Mouse (Mus musculus): ENCODE measurements around the gene Unc45b. TPM values are rescaled to one million over a fixed set of nuclear protein-coding genes. Genes with fewer than 3 reads are reported as not detected.

Gene Unc45b
- 1 to 10 TPM; 2.9 to 4.3 TPM for total RNA-seq (2021)
- long read RNA-seq, experiment 1, partial matches to known transcripts = 0 of 1 reads
- long read RNA-seq, experiment 1, other reads (novel, unspliced or antisense) = 1 of 1 reads
- long read RNA-seq, experiment 2, partial matches to known transcripts = 2 of 3 reads
- long read RNA-seq, experiment 2, other reads (novel, unspliced or antisense) = 1 of 3 reads

DNA sequence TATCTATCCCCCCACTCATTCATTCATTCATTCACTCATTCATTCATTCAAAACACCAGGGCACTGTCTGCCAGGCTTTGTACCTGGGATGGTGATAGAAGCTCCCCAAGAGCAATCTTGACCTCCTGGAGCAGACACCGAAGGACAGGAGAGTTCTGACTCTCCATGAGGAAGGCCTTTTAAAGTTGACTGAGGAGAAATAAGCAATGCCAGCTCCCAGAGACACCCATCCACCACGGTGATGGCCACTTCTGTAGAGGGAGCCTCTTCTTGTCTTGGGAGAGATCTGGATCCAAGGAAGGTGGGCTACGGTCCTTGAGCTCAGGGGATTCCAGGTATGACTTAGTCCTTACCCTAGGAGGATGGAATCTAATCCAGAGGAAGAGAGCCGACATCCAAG, at the start of gene Unc45b:
Unc45b (plus strand) TSS at position 301 of the 400 bp plus-strand sequence.
- DNase-seq (ENCODE audit: low spot score in 2 of 2) = no peak
- intact Hi-C loops (cut with DNase I) = no loop called here

- intact Hi-C loops (cut with DNase I) = no loop called here
- DNase-seq (ENCODE audit: low spot score in 2 of 2) = no peak
Observed at GRCm38 (mm10) chr11:82860759-82861158, 49.6 kb upstream of the Unc45b start.

DNA sequence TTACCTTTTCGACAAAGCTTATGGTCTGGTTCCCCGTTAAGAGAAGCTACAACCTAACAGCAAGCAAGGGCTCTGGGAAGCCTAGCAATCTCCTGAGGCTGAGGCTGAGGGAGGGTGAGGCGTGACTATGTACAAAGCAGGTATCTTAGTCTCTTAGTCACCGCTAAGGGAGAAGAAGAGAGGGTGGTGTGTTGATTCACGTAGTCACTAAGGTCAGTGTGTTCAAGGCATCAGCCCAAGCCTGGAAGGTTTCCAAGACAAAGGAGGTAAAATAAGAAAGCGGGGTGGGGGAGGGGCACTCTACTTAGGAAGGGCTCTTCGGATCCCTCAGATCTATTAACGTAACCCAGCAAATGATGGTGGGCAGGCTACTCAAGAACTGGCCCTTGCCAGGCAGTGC, 48.8 kb upstream of the Unc45b start:
- intact Hi-C loops (cut with DNase I) = no loop called here
- DNase-seq (ENCODE audit: low spot score in 2 of 2) = no peak

DNA sequence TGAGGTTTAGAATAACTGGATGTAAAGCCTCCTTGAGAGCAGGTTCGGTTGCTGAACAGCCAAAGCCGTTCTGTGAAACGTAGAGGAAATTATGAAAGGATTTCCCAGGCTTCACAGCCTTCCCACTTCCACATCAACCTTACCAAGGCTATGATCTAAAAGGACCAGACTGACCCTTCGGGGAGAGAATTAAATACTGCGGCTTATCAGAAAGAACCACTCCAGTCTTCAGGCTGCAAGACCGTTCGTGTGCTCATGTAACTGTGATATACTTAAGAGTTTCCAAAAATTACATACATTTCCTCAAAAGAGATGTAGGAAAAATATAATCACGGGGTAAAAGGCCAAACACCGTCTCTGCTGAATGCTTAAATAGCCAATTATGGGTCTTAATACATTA, 47.7 kb upstream of the Unc45b start:
- intact Hi-C loops (cut with DNase I) = no loop called here
- DNase-seq (ENCODE audit: low spot score in 2 of 2) = no peak

GRCm38 (mm10) chr11:82863059-82863458, 47.3 kb upstream of the Unc45b start:
- DNase-seq (ENCODE audit: low spot score in 2 of 2) = no peak
- intact Hi-C loops (cut with DNase I) = no loop called here

DNA sequence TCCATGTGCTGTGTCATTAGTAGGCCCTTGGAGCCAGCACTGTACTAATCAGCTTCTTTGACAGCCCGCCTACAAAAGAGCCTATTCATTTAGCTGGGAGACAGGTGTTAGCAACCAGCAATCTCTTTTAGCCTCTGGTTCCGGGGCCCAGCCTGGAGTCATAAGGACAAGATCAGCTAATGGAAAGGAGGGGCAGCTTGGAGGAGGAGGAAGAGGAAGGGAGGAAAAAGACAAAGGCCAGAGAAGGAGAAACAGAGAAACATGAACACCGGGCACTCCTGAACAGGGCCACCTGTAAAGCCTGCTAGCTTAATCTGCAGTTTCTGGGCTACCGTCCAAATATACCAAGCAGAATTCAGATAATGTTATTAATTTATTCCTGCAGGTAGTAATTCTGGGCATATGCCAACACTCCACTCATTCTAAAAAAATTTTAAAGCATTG, 46.8 kb upstream of the Unc45b start:
- intact Hi-C loops (cut with DNase I) = no loop called here

DNA sequence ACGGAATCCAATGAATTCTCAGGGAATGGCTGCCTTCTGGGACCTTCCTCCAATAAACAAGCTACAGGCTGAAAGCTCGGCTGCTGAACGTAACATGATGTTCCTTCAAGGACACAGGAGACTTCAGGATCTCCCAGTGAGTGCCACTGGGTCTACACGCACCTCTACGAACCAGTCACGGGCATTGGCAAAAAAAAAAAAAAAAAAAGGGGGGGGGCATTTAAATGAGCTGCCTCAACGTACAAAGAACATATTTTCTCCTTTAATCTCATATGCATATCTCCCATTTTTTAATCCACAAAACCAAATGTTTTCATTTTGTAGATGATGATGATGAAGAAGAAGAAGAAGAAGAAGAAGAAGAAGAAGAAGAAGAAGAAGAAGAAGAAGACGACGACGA, 44.4 kb upstream of the Unc45b start:
- DNase-seq (ENCODE audit: low spot score in 2 of 2) = no peak
- intact Hi-C loops (cut with DNase I) = no loop called here

More for the DNA sequence above, 46.8 kb upstream of the Unc45b start:
- DNase-seq (ENCODE audit: low spot score in 2 of 2) = no peak

DNA sequence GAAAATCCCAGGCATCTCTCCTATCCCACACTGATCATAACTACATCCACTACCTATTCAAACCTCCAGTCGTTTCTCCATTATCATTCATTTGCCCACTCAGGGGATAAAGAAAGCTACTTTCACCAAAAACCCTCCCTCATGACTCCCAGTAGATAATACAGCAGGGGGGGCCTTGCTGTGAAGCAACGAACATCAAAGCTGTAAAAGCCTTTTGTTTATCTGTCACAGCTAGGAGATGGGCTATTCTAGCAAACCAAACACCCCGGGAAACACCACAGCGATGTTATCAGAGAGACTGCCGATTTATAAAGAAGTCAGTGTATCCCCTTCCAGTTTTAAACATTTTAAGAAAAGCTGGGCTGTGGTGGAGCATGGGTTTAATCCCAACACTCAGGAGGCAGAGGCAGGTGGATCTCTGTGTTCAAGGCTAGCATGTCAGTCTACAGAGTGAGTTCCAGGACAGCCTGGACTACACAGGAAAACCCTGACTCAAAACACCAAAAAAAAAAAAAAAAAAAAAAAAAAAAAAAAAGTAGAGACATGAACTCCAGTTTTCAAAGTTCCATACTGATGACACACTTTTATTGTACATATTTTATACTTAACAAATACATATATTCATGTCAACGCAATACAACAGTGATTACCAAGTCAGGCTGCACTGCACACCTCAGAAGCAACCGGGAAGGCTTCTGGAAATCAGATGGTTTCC, 43.3 kb upstream of the Unc45b start:
- intact Hi-C loops (cut with DNase I) = no loop called here
- no peak for DNase-seq (ENCODE audit: low spot score in 2 of 2)

DNA sequence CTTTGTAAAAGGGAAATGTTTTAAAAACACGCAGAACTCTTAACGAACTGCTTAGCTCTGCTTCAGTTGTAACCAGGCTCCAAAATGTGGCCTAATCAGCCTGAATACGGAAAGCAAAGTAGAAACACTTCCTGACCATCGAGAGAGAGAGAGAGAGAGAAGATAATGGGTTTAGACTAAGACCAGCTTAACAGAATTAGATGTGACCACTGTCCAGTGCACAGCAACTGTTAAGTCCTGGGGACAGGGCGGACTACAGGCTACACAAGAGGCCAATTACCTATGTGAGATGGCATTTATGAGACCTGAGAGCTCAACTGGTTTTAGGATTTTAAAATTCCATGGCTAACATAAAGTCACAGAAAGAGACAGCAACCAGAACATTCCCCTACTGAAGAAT, 42.4 kb upstream of the Unc45b start:
- DNase-seq (ENCODE audit: low spot score in 2 of 2) = no peak
- intact Hi-C loops (cut with DNase I) = no loop called here

- no peak for DNase-seq (ENCODE audit: low spot score in 2 of 2)
- intact Hi-C loops (cut with DNase I) = no loop called here
Observed at GRCm38 (mm10) chr11:82869506-82870172, 40.7 kb upstream of the Unc45b start.

GRCm38 (mm10) chr11:82870173-82871030, 39.9 kb upstream of the Unc45b start:
- DNase-seq (ENCODE audit: low spot score in 2 of 2) = peak; percentile 23 to 51
- intact Hi-C loops (cut with DNase I) = no loop called here

- peak; percentile 93 to 96 for DNase-seq (ENCODE audit: low spot score in 2 of 2)
- intact Hi-C loops (cut with DNase I) = no loop called here
Observed at GRCm38 (mm10) chr11:82871031-82871446, 39.3 kb upstream of the Unc45b start, which contains the start of gene Rffl. Gene Rffl (minus strand): TSS chr11:82871210.

- DNase-seq (ENCODE audit: low spot score in 2 of 2) = no peak
- intact Hi-C loops (cut with DNase I) = no loop called here
Observed at GRCm38 (mm10) chr11:82874924-82875323, 35.4 kb upstream of the Unc45b start.

GRCm38 (mm10) chr11:82875631-82876030, 34.7 kb upstream of the Unc45b start:
- DNase-seq (ENCODE audit: low spot score in 2 of 2) = no peak
- intact Hi-C loops (cut with DNase I) = no loop called here

DNA sequence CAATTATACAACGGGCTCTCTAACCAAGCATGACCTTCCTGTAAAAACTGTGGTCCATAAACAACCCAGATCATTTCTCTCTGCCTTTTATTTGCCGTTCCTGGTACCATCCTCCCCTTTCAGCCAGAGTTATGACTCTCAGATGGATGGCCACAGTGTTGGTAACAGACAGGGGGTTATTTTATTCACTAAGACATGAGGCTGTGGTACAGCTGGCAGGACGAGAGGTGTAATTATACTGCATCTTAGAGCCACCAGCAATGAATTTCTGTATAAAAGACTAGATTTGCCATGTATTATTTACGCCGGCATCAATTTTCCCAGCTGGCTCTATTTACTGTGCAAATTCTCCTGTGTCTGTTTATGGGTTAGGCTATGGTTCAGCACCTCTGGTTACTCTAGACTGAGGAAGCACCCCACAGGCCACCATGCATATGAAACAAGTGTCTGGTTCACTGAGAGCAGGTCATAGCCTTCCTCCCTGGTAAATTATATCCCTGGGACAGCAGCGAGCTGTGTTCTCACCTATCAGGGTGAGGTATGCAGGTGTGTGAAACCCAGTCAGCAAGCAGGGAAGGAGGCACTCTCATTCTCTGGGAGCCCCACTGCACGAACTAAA, 32.5 kb upstream of the Unc45b start:
- intact Hi-C loops (cut with DNase I) = no loop called here
- DNase-seq (ENCODE audit: low spot score in 2 of 2) = no peak

- intact Hi-C loops (cut with DNase I) = loop anchor here (10.0 kb wide), 1 partner anchor 498 kb away; the partner anchor contains the start of gene Tmem132e
- no peak for DNase-seq (ENCODE audit: low spot score in 2 of 2)
Observed at GRCm38 (mm10) chr11:82883180-82883579, 27.2 kb upstream of the Unc45b start.

- intact Hi-C loops (cut with DNase I) = loop anchor here (5.0 to 10.0 kb wide), 2 partner anchors 129 to 502 kb away; partner anchors contain the start of gene Tmem132e
- no peak for DNase-seq (ENCODE audit: low spot score in 2 of 2)
Observed at GRCm38 (mm10) chr11:82886559-82886958, 23.8 kb upstream of the Unc45b start.

- DNase-seq (ENCODE audit: low spot score in 2 of 2) = peak in 1 of 2 experiments; percentile 34
- intact Hi-C loops (cut with DNase I) = loop anchor here (5.0 to 10.0 kb wide), 2 partner anchors 131 to 504 kb away; partner anchors contain the start of gene Tmem132e
Observed at GRCm38 (mm10) chr11:82888491-82888946, 21.8 kb upstream of the Unc45b start.

All from left cerebral cortex, postnatal 14 days (tissue).